Mouse (Mus musculus) frontal cortex, postnatal 10 days (tissue): ENCODE measurements at regions not wholly inside any gene's neighbourhood (a gene's known extent, or its start where the extent isn't known, plus 50 kb on each side); places are given as distances from the start of the nearest gene placed in this dataset.

ENCODE experiments used
- DNase-seq, 2 experiments: peaks; one replicate each; pipeline ENCODE4 v3.0.0; 2022; ENCODE audit warnings: low spot score in 2 of 2, mixed read lengths in 1 of 2

DNA sequence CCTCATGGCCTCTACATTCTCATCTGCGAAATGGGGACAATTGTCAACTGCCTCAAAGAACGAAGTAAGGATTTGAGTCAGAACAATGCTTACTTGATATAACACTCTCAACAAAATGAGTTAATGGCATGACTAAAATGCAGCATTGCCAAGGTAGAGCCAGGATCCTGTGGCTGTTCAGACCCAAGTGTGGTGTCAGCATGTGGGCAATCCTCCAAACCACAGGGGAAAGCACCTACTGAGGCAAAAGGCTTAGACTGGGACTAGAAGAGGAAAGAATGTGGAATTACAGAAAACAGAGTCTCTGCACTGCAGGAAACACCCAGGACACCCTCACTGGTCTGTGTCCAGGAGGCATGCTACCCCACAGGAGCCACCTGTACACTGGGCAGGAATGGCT, 147.8 kb upstream of the Cdh5 start:
- no peak for DNase-seq

DNA sequence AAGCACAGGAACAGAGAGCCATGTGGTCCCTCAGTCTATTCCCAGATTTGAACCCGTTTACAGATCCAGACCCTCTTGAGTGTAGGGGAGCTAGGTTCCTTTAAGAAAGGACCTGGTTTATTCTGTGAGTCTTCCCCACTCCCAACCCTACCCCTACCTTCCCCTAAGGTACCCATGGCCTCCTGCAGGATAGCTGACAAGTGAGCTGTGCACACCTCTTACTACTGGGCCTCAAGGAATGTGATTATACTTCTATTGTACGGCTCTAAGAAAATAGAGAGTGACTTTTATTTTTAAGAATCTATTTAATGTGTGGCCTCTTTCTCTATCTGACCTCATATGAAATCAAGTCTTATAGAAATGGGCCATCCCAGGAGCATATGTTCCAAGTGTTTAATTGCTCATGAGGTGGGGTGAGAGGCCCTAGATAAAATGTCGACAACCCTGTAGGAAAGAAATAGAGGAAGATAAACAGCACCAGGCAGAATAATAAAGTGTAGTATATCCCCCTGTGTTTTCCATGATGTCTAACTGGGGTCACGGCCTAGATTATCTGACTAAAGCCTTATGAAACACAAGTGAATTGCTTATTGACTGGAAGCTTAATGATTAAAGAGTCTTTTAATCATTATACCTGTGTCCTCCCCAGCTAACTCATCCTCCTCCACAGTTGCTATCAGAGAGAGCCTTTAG, 145.7 kb upstream of the Cdh5 start:
- DNase-seq = no peak

DNA sequence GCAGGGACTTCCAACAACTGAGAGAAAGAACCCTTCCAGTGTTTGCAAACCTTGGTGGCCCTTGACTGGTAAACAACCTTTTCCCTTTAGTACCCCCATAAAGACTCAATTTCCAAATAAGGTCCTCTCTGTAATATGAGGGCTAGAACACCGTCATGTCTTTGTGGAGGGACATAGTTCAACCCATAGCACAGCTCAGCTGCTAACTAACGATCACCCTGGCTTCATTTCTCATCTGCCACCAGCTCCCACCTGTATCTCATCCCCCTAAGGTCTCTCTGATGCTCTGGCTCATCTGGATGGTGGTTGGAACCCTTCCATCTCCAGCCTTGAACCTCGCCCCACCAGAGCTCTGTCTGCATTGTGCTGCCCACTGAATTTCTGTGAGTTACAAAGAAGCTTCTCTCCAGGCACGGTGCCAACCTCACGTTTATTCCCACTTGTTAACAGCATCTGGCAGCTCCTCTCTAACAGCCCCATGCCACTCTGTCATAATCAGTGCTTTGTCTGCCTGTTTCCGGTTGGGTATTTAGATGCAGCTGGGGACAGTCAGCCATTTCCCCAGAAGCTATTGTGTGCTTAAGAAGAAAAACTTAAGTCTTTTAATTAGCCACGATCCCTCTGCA, 137.0 kb upstream of the Cdh5 start:
- peak; percentile 16 to 20 for DNase-seq

DNA sequence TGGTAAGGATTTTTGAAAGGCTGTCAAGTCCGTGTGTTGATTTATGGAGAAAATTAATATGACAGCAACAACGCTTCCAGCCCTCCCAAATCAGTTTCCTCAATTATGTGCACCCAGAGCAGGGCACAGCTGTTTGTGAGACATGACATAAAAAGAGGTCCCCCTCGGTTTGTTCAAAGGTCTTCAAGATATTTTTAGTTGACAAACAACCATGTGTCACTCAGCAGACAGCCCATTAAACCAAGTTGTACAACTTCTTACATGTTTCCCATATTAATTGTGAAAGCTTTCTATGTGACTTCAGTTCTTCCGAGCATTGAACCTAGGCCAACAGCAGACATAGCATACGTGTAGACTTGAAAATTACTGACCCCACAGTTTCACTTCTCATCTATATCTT, 131.5 kb upstream of the Cdh5 start:
- no peak for DNase-seq

DNA sequence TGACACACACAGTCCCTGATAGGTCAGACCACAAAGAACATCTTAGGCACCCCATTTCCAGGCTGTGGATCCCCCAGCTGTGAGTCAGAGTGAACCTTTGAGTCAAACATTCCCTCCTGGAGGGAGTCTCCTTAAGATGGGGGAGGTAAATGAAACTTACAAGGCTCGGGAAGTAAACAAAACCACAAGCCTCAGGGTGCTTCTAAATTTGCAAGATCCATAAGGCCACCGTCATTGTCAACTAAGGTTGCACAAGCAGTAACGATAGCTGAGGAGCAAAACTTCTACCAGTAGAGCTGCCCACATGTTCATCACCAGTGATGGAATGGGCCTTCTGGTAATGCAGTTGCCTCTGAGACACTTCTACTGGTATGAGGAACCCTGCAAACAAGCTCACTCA, 130.9 kb upstream of the Cdh5 start:
- DNase-seq = no peak

DNA sequence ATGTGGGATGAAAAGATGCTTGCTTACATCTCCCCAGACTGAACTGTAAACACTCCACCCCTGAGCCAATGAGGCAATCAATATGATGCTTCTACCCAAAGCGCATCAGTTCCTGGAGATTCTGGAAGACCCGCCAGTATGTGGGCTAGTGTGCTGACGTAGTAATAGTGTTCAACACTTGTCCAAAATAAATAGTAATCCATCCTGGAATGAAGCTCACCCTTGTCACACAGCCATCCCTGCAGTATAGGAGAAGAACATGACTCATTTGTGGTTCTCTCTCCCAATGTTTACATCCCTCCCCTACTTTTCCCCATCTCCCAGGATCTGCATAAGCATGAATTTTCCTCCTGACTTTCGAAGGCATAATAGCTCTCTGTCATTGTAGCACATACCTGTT, 130.5 kb upstream of the Cdh5 start:
- DNase-seq = no peak

DNA sequence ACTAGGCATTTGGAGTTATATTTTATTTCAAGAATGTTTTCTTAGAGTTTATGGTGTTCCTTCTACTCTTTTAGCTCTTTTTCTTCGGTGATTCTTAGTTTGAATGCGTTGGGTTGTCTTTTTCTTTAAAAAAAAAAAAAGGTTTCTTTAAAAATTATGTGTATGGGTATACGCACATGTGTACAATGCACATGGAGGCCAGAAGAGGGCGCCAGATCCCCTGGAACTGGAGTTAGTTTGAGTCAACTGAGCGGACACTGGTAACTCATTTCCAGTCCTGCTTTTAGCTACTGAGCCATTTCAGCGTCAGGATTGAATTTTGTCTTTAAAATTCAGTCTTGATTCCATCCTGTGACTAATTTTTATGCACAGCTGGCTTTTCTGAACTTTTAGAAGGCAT, 124.9 kb upstream of the Cdh5 start:
- no peak for DNase-seq

DNA sequence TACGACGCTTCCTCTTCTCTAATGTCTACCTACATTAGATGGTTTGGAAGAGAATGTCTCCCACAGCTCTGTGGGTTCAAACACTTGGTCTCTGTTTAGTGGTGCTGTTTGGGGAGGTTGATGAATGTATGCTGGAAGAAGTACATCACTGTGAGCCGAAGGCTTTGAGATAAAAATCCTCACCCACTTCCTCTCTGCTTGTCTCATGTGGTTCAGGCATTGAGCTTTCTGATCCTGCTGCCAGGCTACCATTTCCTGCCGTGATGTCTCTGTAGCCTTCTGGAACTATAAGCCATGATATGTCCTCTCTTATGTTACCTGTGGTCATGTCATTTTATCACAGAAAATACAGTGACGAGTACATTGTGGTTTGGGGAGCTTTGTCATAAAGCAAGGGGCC, 122.5 kb upstream of the Cdh5 start:
- no peak for DNase-seq

DNA sequence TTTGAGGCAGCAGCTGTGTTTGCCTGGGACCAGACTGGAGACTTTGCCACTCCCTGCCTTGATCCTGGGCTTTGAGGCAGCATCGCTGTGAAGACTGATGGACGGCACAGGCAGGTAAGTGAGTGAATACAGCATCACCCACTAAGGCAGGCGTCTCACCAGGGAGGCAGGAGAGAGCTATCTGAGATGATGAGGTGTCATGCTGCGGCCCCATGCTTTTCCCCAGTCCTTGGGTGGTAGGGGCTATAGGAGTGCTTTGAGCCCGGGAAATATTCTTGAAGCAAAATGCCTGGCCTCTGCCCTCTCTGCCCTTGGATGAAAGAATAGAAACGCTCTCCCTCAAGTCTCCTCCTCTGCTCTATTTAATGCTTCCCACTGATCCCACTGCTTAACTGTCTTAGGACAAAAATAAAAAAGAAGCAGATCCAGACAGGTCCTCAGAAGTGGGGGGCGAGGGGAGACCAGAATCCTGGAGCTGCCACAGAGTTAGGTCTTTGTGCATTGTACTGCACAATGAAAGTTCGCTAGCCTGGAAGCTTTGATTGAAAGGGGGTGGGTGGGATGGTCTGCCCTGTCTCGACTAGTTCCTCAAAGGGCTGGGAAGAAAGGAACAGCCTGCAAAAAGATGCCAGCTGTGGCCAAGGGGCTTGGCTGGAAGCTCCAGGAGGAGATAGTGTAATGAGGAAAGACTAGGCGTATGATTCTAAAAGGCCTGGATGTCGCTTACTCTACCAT, 117.4 kb upstream of the Cdh5 start:
- DNase-seq = no peak

DNA sequence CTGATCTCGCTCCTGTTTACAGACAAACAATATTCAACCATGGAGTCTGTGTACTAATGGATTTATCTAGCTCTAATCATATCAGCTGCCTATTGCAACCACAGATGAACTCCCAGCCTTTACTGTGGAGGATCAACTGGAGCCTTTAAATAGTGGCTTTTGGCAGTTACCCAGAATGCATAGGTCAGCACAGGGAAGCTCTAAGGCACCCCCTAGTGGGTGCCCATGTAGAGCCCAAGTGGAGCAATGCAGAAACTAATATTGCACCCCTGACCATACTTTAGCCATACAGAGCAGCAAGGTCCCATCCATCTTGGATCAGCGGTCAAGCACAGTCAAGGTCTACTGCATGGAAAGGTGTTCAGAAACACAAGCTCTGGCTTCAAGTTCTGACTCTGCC, 115.8 kb upstream of the Cdh5 start:
- DNase-seq = no peak

DNA sequence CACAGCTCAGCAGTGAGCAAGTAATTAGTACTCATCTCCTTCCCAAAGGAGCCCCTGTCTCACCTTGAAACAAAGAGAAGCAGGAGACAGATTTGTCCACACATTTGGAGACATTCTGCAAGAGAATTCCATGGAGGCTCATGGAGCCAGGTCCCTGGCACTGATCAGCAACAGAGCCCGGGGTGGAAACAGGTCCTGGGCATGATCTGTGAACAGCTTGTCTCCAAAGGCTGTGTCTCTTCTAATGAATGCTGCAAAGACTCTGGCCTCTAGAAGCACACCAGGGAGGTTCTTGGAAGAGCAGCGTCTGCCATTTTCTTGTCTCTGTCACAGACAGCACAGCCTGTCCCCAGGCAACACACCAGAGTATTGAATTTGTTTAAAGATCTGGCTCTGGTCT, 107.5 kb upstream of the Cdh5 start:
- no peak for DNase-seq

DNA sequence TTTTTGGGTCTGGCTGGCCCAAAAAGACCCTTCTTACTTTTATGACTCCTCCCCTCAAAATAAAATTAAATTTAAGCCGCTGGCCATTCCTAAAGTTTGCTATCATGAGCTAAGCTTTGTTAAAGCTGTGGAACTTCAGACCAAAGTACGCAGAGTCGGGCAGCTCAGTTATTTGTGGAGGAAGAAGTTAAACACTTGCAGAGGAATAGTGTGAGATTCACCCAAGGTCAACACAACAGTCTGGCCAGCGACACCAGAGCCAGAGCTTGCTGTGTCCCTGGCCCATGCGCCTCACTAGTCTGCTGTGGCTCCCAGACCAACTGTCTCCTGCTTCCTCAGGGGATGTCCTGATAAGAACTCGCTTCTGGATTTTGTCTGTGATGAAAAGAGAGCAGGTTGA, 103.3 kb upstream of the Cdh5 start:
- no peak for DNase-seq

DNA sequence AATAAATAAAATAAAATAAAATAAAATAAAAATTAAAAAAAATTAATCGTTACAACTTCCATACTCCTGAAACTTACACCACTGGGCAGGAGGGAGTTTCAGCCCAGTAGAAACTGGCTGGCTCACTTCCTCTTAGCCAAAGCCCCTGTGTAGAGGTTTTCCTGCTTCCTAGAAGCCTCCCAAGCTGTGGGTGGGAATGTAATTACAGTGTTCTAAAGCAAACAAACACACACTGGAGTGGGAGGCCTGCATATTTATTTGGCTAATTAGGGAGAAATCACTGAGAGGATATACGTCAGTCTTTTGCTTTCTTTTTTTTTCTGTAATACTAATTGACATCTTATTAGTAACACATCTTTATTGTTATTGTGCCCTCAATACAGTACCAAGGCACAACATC, 94.2 kb upstream of the Cdh5 start:
- DNase-seq = no peak

DNA sequence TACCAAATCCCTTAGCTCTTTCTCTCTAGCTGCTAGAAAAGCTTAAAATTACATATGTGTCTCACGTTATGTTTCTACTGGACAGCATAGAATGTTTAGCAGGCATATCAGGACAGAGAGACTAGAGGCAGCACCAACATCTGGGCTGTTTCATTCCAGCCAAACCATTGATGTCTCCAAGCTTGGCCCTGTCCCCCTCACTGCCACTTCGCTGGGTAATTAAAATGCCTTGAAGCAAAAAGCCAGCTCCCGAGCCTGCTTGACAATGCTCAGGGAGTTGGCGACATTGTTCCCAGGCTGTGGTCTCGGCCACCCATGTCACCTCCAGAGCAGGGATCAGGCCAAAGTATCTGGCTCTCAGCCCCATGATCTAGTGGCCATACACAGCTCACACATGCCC, 92.7 kb upstream of the Cdh5 start:
- DNase-seq = no peak

DNA sequence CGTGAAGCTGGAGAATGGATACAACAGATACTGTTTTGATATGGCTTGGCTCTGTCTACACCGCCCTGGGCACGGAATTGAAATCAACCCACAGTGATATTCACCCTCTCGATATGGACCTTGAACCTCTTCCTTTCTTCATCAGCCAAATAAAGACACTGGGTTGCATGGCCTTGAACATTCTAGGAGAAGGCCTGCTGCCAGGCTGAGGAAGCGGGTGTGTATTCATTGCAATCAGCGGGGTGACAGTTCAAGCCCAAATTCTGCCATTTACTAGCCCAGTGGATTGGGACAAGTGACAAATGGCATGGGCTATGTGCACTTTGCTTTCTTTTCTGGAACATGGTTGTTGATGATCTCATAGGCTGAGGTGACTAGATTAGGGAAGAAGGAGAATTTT, 92.1 kb upstream of the Cdh5 start:
- no peak for DNase-seq

DNA sequence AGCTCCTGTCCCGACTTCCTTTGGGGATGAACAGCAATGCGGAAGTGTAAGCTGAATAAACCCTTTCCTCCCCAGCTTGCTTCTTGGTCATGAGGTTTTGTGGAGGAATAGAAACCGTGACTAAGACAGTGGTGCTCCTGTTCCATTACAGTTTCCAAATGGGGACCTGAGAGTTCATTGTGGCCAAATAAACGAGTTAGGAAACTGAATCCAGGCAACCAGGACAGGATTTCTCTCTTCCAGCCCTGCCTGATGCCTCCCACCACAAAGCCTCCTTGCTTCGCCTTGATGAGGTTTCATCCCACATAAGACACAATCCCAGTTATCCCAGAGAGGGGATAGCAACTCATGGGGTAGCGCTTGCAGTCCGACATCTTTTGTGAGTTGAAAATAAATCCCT, 79.2 kb upstream of the Cdh5 start:
- no peak for DNase-seq

DNA sequence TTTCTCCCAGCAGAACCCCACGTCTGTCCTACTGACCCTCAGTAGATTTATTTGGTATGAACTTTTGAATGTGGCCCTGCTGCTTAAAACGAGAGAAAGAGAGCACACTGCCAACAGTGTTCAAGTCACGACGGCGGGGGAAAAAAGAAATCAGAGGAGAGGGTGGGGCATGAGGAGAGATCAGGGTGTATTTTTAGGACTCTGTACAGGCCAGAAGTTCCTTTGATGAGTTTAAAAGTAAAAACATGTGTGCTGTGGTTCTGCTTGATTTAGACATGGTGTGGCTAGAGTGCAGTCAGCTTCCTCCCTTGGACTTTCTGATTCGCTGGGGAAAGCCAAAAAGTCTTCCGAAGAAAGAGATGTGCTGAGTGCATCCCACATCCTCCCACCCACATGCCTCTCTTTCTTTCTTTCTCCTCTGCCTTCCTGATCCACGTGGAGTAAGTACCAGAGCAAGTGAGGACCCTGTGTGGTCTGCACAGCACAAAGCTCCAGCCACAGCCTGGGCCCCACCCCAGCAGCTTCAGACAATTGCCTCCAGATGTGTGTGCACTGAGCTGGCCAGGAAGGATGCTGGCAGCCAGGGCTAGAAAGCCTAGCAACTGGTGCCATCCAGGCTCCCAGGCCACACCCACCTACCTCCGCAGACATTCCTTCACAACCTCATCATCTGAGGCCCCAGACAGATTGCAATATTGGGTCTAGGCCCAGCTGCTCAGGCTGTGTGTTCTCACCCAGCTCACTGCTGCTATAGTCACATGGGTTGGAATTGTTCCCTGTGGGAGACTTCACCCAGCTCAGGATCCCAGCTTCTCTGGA, 78.5 kb upstream of the Cdh5 start:
- peak; percentile 22 for DNase-seq

DNA sequence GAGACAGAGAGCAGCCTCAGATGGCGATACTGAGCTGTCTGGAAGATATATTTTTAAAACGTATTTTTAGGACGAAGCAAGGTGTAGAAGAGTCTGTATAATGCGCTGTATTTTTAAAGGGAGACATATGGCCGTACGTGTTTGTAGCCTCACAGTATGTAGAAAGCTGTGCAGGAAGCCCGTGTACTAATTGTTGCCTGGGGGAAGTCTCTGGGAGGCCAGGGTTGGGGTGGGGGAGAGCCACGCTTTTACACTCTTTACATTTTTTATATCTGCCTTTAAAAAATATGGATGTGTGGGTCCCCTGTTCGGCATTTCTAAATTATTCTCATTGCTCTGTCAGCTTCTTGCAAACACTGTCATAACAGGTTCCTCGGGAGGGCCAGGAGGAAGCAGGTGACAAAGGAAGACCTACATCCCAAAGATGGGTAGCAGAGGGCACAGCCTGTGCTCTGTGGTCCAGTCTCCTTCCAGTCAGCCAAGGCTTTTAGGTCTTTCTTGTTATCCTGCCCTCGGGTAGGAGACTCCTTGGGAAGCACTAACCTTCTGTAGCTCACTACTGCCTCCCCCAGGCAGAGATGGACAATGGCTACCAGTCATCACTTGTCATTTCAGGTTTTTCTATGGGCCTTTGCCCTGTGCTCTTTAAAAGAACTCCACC, 74.1 kb upstream of the Cdh5 start:
- peak in 1 of 2 experiments; percentile 47 for DNase-seq

DNA sequence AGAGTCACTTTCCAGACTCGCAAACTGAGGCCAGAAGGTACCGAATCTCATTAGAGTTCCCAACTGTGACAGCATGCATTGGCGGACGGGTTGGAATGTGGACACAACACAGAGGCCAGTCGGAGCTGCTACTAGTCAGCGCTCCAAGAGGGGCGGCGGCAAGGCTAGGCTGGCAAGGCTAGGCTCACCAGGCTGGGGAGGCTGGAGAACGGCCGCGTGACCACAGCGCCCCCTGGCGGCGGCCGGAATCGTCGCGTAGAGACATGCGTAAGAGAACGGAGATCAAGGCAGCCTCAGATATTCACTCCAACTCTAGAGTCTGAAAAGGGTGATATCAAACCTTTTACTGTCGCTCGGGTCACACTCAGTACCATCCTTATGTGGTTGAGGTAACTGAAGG, 72.8 kb upstream of the Cdh5 start:
- DNase-seq = peak; percentile 65 to 82

DNA sequence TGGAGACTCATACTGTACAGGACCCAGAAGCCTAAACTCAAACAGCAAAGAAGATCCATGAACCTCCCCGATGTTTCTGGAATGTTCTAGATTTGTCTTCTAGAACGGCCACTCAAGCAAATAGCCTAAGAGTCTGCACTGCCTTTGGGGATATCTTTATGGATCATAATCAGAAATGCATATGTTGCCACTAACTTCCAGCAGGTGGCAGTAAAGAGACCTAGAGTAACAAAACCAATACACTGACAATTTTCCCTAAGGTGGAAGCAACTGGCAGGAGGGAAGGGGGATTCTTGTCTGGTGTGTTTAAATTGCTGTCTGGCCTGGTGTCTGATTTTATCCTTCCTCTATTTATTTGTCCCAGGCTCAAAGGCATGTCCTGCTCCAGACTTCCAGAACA, 69.2 kb upstream of the Cdh5 start:
- DNase-seq = no peak

DNA sequence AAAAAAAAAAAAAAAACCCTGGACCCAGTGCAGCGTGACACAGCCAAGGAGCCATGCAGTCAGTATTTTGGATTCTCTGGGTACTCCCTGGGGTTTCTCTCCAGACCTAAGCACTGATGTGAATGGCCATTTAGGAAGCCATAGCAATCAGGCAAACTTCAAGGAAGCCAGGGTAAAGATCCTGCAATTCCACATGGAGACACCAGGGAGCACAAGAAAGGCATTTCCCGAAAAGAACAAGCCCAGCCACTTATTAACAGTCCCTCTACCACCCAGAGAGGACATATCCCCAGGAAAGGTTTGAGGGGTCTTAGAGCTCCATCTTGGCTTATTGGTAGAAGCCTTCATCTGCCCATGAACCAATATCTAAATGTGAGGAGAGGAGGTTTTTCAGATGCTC, 68.3 kb upstream of the Cdh5 start:
- no peak for DNase-seq

DNA sequence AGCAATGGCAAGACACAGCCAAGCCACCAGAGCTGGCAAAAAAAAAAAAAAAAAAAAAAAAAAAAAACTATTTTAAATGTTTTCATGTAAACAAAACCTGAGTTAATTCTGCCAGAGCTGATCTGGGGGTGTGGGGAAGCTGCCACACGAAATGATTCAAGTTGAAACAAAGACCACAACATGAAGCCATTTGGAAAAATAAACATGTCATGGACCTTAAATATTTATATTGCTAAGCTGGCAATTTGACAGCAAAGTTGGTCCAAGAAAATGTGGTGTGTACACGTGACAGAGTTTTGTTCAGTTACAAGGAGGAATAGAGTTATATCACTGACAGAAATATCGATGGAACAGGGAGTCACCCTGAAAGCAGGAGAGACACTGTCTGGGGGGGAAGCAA, 67.1 kb upstream of the Cdh5 start:
- no peak for DNase-seq
